8 mouse cellular contexts compared by ENCODE assay signal in the genomic region with DNA sequence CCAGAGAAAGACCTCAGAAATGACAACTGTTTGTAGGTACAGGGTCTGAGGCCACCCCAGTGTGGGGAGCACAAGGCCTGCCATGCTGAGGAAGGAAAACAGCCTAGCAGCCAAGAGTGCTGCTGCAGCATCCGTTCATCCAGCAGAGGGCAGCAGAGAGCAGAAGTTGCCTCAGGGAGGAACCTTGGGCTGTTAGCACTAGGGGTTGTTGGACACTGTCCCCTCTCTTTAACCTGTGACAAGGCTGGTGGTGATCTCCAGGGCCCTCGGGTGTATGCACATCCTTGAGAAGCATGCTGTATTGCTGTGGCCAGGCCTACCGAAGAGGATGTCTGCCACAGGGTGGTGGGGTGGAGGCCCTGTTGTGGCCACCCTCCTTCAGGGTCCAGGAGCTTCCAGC.
DNase-seq lines count a peak whose midpoint lies in the region; ATAC-seq and TF ChIP-seq lines count a peak whose summit lies in the region.

No protein-coding gene starts in this region.

- WGBS in forebrain, embryonic 14.5 days: 17% methylated on average over 3 of the region's 3 CpGs
- WGBS in liver, embryonic 16.5 days (ENCODE audit: insufficient replicate concordance): 6% methylated on average over 3 of the region's 3 CpGs
- WGBS in neural tube, embryonic 14.5 days: 11% methylated on average over 3 of the region's 3 CpGs

- peak; percentile 43 for ATAC-seq in cerebellum, adult (ENCODE audit: insufficient number of reproducible peaks, low FRiP score, low TSS enrichment)
- peak; percentile 77 for ATAC-seq in forebrain, embryonic 14.5 days
- peak; percentile 45 for ATAC-seq in liver, embryonic 16.5 days (ENCODE audit: low read depth)
- ATAC-seq in neural tube, embryonic 14.5 days (ENCODE audit: low read depth): peak; percentile 47; the same call in 1 of the 2 replicates

- H3K27ac ChIP-seq in forebrain, embryonic 14.5 days (ENCODE audit: low read depth, low read length): no peak overlapping the region
- no peak overlapping the region for H3K27ac ChIP-seq in liver, embryonic 16.5 days (ENCODE audit: low read length)
- H3K27ac ChIP-seq in neural tube, embryonic 14.5 days (ENCODE audit: low read depth, low read length): no peak overlapping the region
- H3K27ac ChIP-seq in testis, adult 2 months (ENCODE audit: control insufficient read depth, insufficient read depth, low read depth, low read length): no peak overlapping the region

- intact Hi-C loops in heart, postnatal 10 days (cut with DNase I): loop anchor here (1.0 to 2.0 kb wide), 2 partner anchors 165 to 258 kb away; no protein-coding TSS in a partner anchor

- no peak overlapping the region for H3K4me2 ChIP-seq in forebrain, embryonic 14.5 days (ENCODE audit: low read length)
- no peak overlapping the region for H3K4me2 ChIP-seq in liver, embryonic 16.5 days (ENCODE audit: low read depth, low read length)
- H3K4me2 ChIP-seq in neural tube, embryonic 14.5 days (ENCODE audit: low read depth, low read length): no peak overlapping the region

- no peak for TF ChIP-seq POLR2A in testis, adult 2 months (IDR thresholded peaks at IDR 0.05; ENCODE audit: control insufficient read depth, low read depth, low read length)

- no peak overlapping the region for H3K4me3 ChIP-seq in E14TG2a.4 (replicated peaks; ENCODE audit: low read length)
- no peak overlapping the region for H3K4me3 ChIP-seq in forebrain, embryonic 14.5 days (ENCODE audit: low read depth, low read length)
- H3K4me3 ChIP-seq in liver, embryonic 16.5 days (ENCODE audit: low read depth, low read length): no peak overlapping the region
- no peak overlapping the region for H3K4me3 ChIP-seq in neural tube, embryonic 14.5 days (ENCODE audit: low read depth, low read length)
- H3K4me3 ChIP-seq in testis, adult 2 months (ENCODE audit: control insufficient read depth, low read depth, low read length): no peak overlapping the region

- H3K36me3 ChIP-seq in E14TG2a.4 (ENCODE audit: insufficient read depth, low read length): no peaks in the 10 kb centered on the region
- no peaks in the 10 kb centered on the region for H3K36me3 ChIP-seq in forebrain, embryonic 14.5 days (ENCODE audit: control insufficient read depth, insufficient read depth, low read length)
- H3K36me3 ChIP-seq in liver, embryonic 16.5 days (ENCODE audit: control insufficient read depth, insufficient read depth): no peaks in the 10 kb centered on the region
- H3K36me3 ChIP-seq in neural tube, embryonic 14.5 days (ENCODE audit: control insufficient read depth, insufficient read depth, low read length): no peaks in the 10 kb centered on the region
- no peaks in the 10 kb centered on the region for H3K36me3 ChIP-seq in testis, adult 2 months (ENCODE audit: control insufficient read depth, insufficient read depth, low read length)

- no peaks in the 10 kb centered on the region for H3K9me3 ChIP-seq in E14TG2a.4 (ENCODE audit: low read length)
- no peaks in the 10 kb centered on the region for H3K9me3 ChIP-seq in forebrain, embryonic 14.5 days (replicated peaks; ENCODE audit: control insufficient read depth, low read length)
- no peaks in the 10 kb centered on the region for H3K9me3 ChIP-seq in liver, embryonic 16.5 days (replicated peaks; ENCODE audit: control insufficient read depth, low read length)
- H3K9me3 ChIP-seq in neural tube, embryonic 14.5 days (ENCODE audit: control insufficient read depth, low read length): no peaks in the 10 kb centered on the region

- TF ChIP-seq CTCF in E14TG2a.4 (conservative IDR thresholded peaks at IDR 0.05; ENCODE audit: low read length): peak; percentile 86
- TF ChIP-seq CTCF in testis, adult 2 months (IDR thresholded peaks at IDR 0.05; ENCODE audit: control insufficient read depth, insufficient read depth, insufficient replicate concordance, low read depth, low read length): peak; percentile 99

- peak; percentile 87 for DNase-seq in forebrain, embryonic 14.5 days (ENCODE audit: low spot score)
- DNase-seq in heart, postnatal 10 days: peak; percentile 87 to 94
- DNase-seq in kidney, postnatal 36 days: peak; percentile 77 to 95

- H3K4me1 ChIP-seq in E14TG2a.4 (replicated peaks; ENCODE audit: low read depth, low read length): peaks cover 48% of the 10 kb centered on the region
- H3K4me1 ChIP-seq in forebrain, embryonic 14.5 days (ENCODE audit: control insufficient read depth, insufficient read depth, low read length): no peaks in the 10 kb centered on the region; the same call in 1 of the 2 replicates
- H3K4me1 ChIP-seq in liver, embryonic 16.5 days (ENCODE audit: control insufficient read depth, low read depth, low read length): no peaks in the 10 kb centered on the region
- H3K4me1 ChIP-seq in neural tube, embryonic 14.5 days (ENCODE audit: control insufficient read depth, insufficient read depth, low read length): no peaks in the 10 kb centered on the region
- H3K4me1 ChIP-seq in testis, adult 2 months (ENCODE audit: control insufficient read depth, insufficient read depth, low read length): peaks cover 2% of the 10 kb centered on the region; the same call in 1 of the 2 replicates

- H3K9ac ChIP-seq in forebrain, embryonic 14.5 days (ENCODE audit: low read length): no peak overlapping the region
- no peak overlapping the region for H3K9ac ChIP-seq in liver, embryonic 16.5 days (ENCODE audit: low read depth, low read length)
- no peak overlapping the region for H3K9ac ChIP-seq in neural tube, embryonic 14.5 days (replicated peaks; ENCODE audit: low read depth, low read length)

- H3K27me3 ChIP-seq in E14TG2a.4 (ENCODE audit: insufficient read depth, low read length): peaks cover 21% of the 10 kb centered on the region
- no peaks in the 10 kb centered on the region for H3K27me3 ChIP-seq in forebrain, embryonic 14.5 days (replicated peaks; ENCODE audit: control insufficient read depth, insufficient read depth, low read length)
- no peaks in the 10 kb centered on the region; the same call in 1 of the 2 replicates for H3K27me3 ChIP-seq in liver, embryonic 16.5 days (ENCODE audit: control insufficient read depth, insufficient read depth, low read depth, low read length)
- H3K27me3 ChIP-seq in neural tube, embryonic 14.5 days (ENCODE audit: control insufficient read depth, insufficient read depth, low read length): no peaks in the 10 kb centered on the region
- H3K27me3 ChIP-seq in testis, adult 2 months (ENCODE audit: control insufficient read depth, insufficient read depth, low read length): no peaks in the 10 kb centered on the region
